Mouse (Mus musculus) limb, embryonic 15.5 days (tissue): ENCODE data around the gene Pank3. TPM values are rescaled to one million over a fixed set of nuclear protein-coding genes. Genes with fewer than 3 reads are reported as not detected.
"Not testable (repeated sequence)": the region's sequence is repeated elsewhere in the genome, so short reads cannot be mapped to it uniquely, and the experiment has no call there.

Experiments used
- ATAC-seq: fragments of 200-750 bp; cut with Nextera tagmentation; 2 replicates; pipeline ENCODE4 v1.8.0; 2017; ENCODE audit warnings: low read depth, moderate TSS enrichment; ENCODE audit not compliant: insufficient number of reproducible peaks, low FRiP score, low TSS enrichment
- H3K27ac ChIP-seq: fragments of 300-500 bp; sonication (generic); 2 replicates; pipeline ENCODE4 v1.5.1; 2015; ENCODE audit warnings: moderate library complexity, mild to moderate bottlenecking, inconsistent platforms
- H3K27me3 ChIP-seq: fragments of 300-500 bp; sonication (generic); 2 replicates; pipeline ENCODE4 v1.6.1; 2015; ENCODE audit warnings: inconsistent platforms
- H3K36me3 ChIP-seq: fragments of 300-500 bp; sonication (generic); 2 replicates; pipeline ENCODE4 v1.6.1; 2015; ENCODE audit warnings: inconsistent platforms
- H3K4me1 ChIP-seq: fragments of 300-500 bp; sonication (generic); 2 replicates; pipeline ENCODE4 v1.6.1; 2015; ENCODE audit warnings: inconsistent platforms
- H3K4me2 ChIP-seq: fragments of 300-500 bp; sonication (generic); 2 replicates; pipeline ENCODE4 v1.6.1; 2015; ENCODE audit warnings: mild to moderate bottlenecking, inconsistent platforms
- H3K4me3 ChIP-seq: fragments of 300-500 bp; sonication (generic); 2 replicates; pipeline ENCODE4 v1.5.1; 2015; ENCODE audit warnings: mild to moderate bottlenecking, inconsistent platforms
- H3K9ac ChIP-seq: fragments of 300-500 bp; sonication (generic); 2 replicates; pipeline ENCODE4 v1.6.1; 2015; ENCODE audit warnings: inconsistent platforms
- H3K9me3 ChIP-seq: fragments of 300-500 bp; sonication (generic); 2 replicates; pipeline ENCODE4 v1.6.1; 2016; ENCODE audit warnings: inconsistent platforms
- WGBS: fragments of 180-500 bp; shearing (Covaris S2); methylation state at CpG from one replicate; pipeline ENCODE4 v1.1.7; 2015; 5-methylcytosine and 5-hydroxymethylcytosine counted together
- polyA plus RNA-seq: library from polyadenylated mRNA; unstranded; fragments of >200 nt; fragmentation: Nextera tagmentation; extraction: Ambion mirVana; gene quantifications from 2 replicates; pipeline ENCODE4 v1.2.1, GENCODE M21; 2015

The Pank3 gene
- polyA plus RNA-seq, 1 experiment from 2014 or later = 14.8 TPM

- Histone ChIP-seq H3K4me1 (no peaks in the 10 kb centered on the region), H3K36me3 (peaks cover 62% of the 10 kb centered on the region), H3K27me3 (no peaks in the 10 kb centered on the region), H3K27ac (no peak overlapping the region), H3K9ac (no peak overlapping the region), H3K9me3 (no peaks in the 10 kb centered on the region), H3K4me3 (no peak overlapping the region), H3K4me2 (no peak overlapping the region)
- 92% methylated on average over 5 of the region's 5 CpGs for WGBS
- ATAC-seq = no peak
Measured at GRCm38 (mm10) chr11:35783038-35783437, 13.8 kb downstream of the Pank3 start.

DNA sequence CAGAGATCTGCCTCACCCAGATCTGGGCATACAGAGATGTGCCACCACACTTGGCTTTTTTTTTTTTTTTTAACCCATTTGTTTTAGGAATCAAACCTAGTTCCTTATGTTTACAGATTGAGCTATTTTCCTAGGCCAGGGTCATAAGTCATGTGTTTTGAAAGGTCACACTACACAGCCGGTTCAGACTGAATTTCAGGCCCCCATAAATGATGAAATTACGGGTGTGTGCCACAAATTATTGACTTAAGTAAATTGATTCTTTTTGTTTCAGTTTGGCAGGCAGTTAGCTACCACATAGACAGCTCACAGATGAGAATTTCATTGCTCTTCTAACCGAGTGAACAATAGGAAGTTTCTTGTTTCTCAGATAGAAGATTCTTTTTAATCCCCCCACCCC, 14.7 kb downstream of the Pank3 start:
- Histone ChIP-seq H3K9me3 (no peaks in the 10 kb centered on the region), H3K4me2 (no peak overlapping the region), H3K27me3 (no peaks in the 10 kb centered on the region), H3K4me1 (no peaks in the 10 kb centered on the region), H3K36me3 (peaks cover 57% of the 10 kb centered on the region), H3K4me3 (no peak overlapping the region), H3K9ac (no peak overlapping the region), H3K27ac (no peak overlapping the region)
- 89% methylated on average over 3 of the region's 3 CpGs for WGBS
- ATAC-seq = no peak

- Histone ChIP-seq H3K36me3 (peaks cover 54% of the 10 kb centered on the region), H3K4me2 (no peak overlapping the region), H3K9me3 (no peaks in the 10 kb centered on the region), H3K4me3 (no peak overlapping the region), H3K27me3 (no peaks in the 10 kb centered on the region), H3K4me1 (no peaks in the 10 kb centered on the region), H3K27ac (no peak overlapping the region), H3K9ac (no peak overlapping the region)
- WGBS = 94% methylated on average over 4 of the region's 4 CpGs
- ATAC-seq = no peak
Measured at GRCm38 (mm10) chr11:35784537-35784936, 15.3 kb downstream of the Pank3 start.

DNA sequence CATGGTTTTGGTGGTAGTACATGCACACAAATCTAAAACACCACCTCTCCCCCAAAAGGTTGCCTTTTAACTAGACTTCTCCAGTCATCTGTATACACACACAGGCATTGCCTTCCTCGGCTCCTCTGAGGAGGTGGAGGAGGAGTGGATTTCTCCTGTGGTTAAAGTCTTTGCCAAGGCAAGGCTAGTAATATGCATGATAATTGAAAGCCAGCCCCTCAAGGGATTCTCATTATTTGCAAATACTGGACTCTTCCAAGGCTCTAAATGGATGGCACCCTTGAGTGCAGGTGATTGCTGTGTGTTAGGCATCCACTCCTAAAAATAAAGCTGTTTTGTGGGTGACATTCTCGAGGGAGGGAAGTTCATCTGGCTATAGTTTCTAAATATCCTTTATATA, 19.2 kb downstream of the Pank3 start:
- no peak overlapping the region for H3K4me2 ChIP-seq
- H3K27ac ChIP-seq = no peak overlapping the region
- H3K9me3 ChIP-seq = no peaks in the 10 kb centered on the region
- no peak overlapping the region for H3K4me3 ChIP-seq
- ATAC-seq = no peak
- WGBS = 74% methylated on average over 2 of the region's 2 CpGs
- H3K36me3 ChIP-seq = peaks cover 47% of the 10 kb centered on the region
- H3K4me1 ChIP-seq = no peaks in the 10 kb centered on the region
- H3K27me3 ChIP-seq = no peaks in the 10 kb centered on the region
- no peak overlapping the region for H3K9ac ChIP-seq

DNA sequence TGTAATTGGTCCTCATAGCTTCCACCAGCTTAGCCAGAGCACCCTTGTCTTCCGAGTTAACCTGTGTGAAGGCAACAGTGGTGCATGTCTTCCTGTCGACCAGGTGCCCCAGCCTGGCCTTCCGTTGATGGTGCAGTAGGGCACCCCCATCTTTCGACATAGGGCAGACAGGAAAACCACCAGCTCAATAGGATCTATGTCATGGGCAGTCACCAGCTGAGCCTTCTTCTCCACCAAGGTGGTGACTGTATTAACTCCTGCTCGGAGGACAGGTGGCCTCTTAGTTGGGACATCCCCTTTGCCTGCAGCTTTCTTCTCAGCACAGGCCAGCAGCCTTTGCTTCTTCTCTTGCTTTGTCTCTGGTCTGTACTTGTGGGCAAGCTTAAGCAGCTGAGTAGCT, 23.5 kb downstream of the Pank3 start:
- H3K27ac ChIP-seq, H3K4me1 ChIP-seq, H3K4me3 ChIP-seq, ATAC-seq, H3K9me3 ChIP-seq, H3K9ac ChIP-seq, H3K4me2 ChIP-seq: not testable (repeated sequence)
- Histone ChIP-seq H3K36me3 (peaks cover 23% of the 10 kb centered on the region), H3K27me3 (peaks cover 32% of the 10 kb centered on the region)
- 80% methylated on average over 5 of the region's 5 CpGs for WGBS

- ATAC-seq = no peak
- H3K4me3 ChIP-seq = peak overlapping the region; percentile 34
- H3K4me2 ChIP-seq = peak overlapping the region; percentile 59
- H3K4me1 ChIP-seq = peaks cover 12% of the 10 kb centered on the region
- 6% methylated on average over 85 of the region's 86 CpGs for WGBS
- H3K27me3 ChIP-seq = peaks cover 56% of the 10 kb centered on the region
- H3K9me3 ChIP-seq = no peaks in the 10 kb centered on the region
- no peak overlapping the region for H3K27ac ChIP-seq
- no peak overlapping the region for H3K9ac ChIP-seq
- no peaks in the 10 kb centered on the region for H3K36me3 ChIP-seq
Measured at GRCm38 (mm10) chr11:35797751-35798494, 28.6 kb downstream of the Pank3 start.

GRCm38 (mm10) chr11:35798495-35798820, 29.2 kb downstream of the Pank3 start:
- peak overlapping the region; percentile 59 for H3K4me2 ChIP-seq
- peak overlapping the region; percentile 34 for H3K4me3 ChIP-seq
- peaks cover 56% of the 10 kb centered on the region for H3K27me3 ChIP-seq
- H3K9me3 ChIP-seq = no peaks in the 10 kb centered on the region
- ATAC-seq = no peak
- no peak overlapping the region for H3K27ac ChIP-seq
- WGBS = 4% methylated on average over 23 of the region's 23 CpGs
- no peak overlapping the region for H3K9ac ChIP-seq
- no peaks in the 10 kb centered on the region for H3K36me3 ChIP-seq
- peaks cover 12% of the 10 kb centered on the region for H3K4me1 ChIP-seq

- Histone ChIP-seq H3K4me1 (peaks cover 12% of the 10 kb centered on the region), H3K9ac (no peak within 1 kb of the TSS), H3K4me3 (peak within 1 kb of the TSS; percentile 34), H3K9me3 (no peaks in the 10 kb centered on the region), H3K27me3 (peaks cover 56% of the 10 kb centered on the region), H3K27ac (no peak within 1 kb of the TSS), H3K36me3 (no peaks in the 10 kb centered on the region), H3K4me2 (peak within 1 kb of the TSS; percentile 59)
- 15% methylated on average over 11 of the region's 11 CpGs for WGBS
- no peak for ATAC-seq
Measured at GRCm38 (mm10) chr11:35798874-35799273, 29.6 kb downstream of the Pank3 start, which contains the start of gene Fbll1. TSS of gene Fbll1 (minus strand) at chr11:35798884.

DNA sequence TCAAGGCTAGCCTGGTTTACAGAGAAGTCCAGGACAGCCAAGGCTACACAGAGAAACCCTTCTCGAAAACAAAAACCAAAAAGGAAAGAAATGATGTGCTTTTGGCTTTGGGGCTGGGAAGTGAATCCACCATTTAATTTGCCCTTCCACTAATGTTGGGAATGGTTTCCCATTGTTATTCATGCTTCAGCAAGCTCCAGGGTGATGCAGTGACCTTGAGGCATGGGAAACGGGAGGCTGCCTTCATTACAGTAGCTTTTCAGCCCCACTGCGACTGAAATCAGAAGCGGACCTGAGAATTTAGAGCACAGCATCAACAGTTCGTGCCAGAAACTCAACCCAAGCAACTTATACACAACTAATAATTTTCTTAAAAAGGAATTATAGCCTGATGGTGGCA, 32.0 kb downstream of the Pank3 start:
- Histone ChIP-seq H3K36me3 (0 out of 2 replicates have a peak, but pooled peaks cover 5% of the 10 kb centered on the region), H3K27me3 (peaks cover 39% of the 10 kb centered on the region), H3K9ac (no peak overlapping the region), H3K4me1 (peaks cover 12% of the 10 kb centered on the region), H3K4me2 (no peak overlapping the region), H3K4me3 (no peak overlapping the region), H3K9me3 (no peaks in the 10 kb centered on the region), H3K27ac (no peak overlapping the region)
- WGBS = 79% methylated on average over 5 of the region's 5 CpGs
- ATAC-seq = no peak

DNA sequence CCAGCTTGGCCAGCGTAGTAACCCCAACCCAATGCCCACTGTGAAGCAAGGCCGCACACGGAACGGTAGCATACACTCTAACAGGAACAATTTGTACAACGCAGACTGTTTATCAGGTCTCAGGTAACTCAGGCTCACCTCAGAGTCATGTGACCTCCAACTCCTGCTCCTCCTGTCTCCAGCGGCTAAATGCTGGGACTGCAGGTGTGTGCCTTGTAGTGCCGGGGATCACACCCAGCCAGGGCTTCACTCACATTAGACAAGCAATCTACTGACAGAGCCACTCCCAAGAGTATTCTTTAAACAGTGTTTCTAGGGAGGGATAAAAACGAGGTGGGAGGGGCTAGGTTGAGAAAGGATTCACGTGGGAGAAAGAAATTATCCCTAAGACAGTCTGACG, 42.2 kb downstream of the Pank3 start:
- H3K4me3 ChIP-seq = no peak overlapping the region
- WGBS = 81% methylated on average over 10 of the region's 10 CpGs

GRCm38 (mm10) chr11:35816316-35816715, 47.0 kb downstream of the Pank3 start:
- H3K9me3 ChIP-seq = no peaks in the 10 kb centered on the region
- H3K27ac ChIP-seq = no peak overlapping the region
- no peak overlapping the region for H3K9ac ChIP-seq
- H3K4me1 ChIP-seq = no peaks in the 10 kb centered on the region
- 89% methylated on average over 12 of the region's 12 CpGs for WGBS
- no peak for ATAC-seq
- H3K27me3 ChIP-seq = no peaks in the 10 kb centered on the region
- no peak overlapping the region for H3K4me3 ChIP-seq
- no peak overlapping the region for H3K4me2 ChIP-seq
- H3K36me3 ChIP-seq = peaks cover 92% of the 10 kb centered on the region

More for the DNA sequence above, 42.2 kb downstream of the Pank3 start:
- H3K9ac ChIP-seq = no peak overlapping the region
- H3K27ac ChIP-seq = no peak overlapping the region
- ATAC-seq = no peak
- no peaks in the 10 kb centered on the region for H3K27me3 ChIP-seq
- H3K36me3 ChIP-seq = peaks cover 98% of the 10 kb centered on the region
- no peaks in the 10 kb centered on the region for H3K4me1 ChIP-seq
- H3K4me2 ChIP-seq = no peak overlapping the region
- no peaks in the 10 kb centered on the region for H3K9me3 ChIP-seq

DNA sequence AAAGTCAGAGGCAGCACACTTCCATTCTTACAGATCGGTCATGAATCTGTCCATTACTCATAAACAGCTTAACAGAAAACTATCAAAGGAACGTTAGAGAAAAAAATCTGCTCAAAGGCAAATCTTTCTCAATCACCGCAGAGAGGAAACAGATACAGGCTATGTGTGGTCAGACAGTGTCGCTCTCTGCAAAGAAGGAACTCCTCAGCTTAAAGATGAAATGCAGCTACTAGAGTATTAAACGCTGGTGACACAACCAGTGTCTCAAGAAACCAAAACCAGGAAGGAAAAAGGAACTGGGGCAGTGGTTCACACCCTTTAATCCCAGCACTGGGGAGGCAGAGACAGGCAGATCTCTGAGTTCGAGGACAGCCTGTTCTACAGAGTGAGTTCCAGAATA, 58.4 kb downstream of the Pank3 start:
- Histone ChIP-seq H3K27me3 (no peaks in the 10 kb centered on the region), H3K4me2 (no peak overlapping the region), H3K9me3 (no peaks in the 10 kb centered on the region), H3K9ac (no peak overlapping the region), H3K36me3 (peaks cover 76% of the 10 kb centered on the region), H3K27ac (no peak overlapping the region), H3K4me1 (peaks cover 4% of the 10 kb centered on the region; the same call in 1 of the 2 replicates), H3K4me3 (no peak overlapping the region)
- ATAC-seq = no peak
- WGBS = 89% methylated on average over 6 of the region's 6 CpGs

DNA sequence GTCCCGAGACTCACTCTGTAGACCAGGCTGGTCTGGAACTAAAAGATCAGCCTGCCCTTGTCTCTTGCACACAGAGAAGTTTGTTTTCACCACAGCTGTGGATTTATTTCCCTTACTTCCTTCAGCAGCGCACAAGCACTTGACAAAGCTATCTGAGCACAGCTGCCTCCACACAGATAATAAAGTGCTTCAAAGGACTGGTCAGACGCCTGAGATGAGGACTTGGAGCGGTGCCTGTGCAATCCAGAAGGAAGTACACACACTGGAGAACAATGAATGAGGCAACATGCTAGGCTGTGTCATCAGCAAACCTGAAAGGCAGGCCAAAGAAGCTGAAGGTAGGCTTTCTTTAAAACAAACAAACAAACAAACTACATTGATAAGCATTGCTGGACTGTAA, 62.9 kb downstream of the Pank3 start:
- no peak for ATAC-seq
- 70% methylated on average over 4 of the region's 4 CpGs for WGBS
- H3K4me3 ChIP-seq = no peak overlapping the region

More for the DNA sequence above, 62.9 kb downstream of the Pank3 start:
- Histone ChIP-seq H3K27me3 (no peaks in the 10 kb centered on the region), H3K4me1 (peaks cover 11% of the 10 kb centered on the region), H3K27ac (no peak overlapping the region), H3K36me3 (peaks cover 46% of the 10 kb centered on the region), H3K9ac (no peak overlapping the region), H3K9me3 (no peaks in the 10 kb centered on the region), H3K4me2 (no peak overlapping the region)
